Mouse (Mus musculus) kidney, postnatal 10 days (tissue): ENCODE measurements at regions not wholly inside any gene's neighbourhood (a gene's known extent, or its start where the extent isn't known, plus 50 kb on each side); places are given as distances from the start of the nearest gene placed in this dataset.

Experiments used
- DNase-seq: peaks from one replicate; pipeline ENCODE4 v3.0.0; 2021; ENCODE audit warnings: mixed read lengths

DNA sequence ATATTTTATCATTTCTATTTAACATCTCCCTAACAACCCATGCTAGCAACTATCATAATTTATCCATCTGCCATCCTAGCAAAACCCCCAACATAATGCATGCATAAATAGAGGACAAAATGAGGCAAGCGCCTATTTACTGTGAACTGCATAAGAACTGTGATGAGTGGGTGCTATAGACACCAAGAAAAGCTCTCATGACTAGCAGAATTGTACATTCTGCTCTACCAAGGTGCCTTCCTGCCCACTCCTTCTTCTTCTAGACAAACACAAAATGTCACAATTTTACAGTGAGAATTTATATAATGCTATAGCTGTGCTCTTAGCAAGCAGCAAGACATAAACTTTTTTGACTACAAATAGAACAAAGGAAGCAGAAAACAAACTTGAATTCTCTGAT is 305.9 kb downstream of the Brinp1 start:
- DNase-seq = no peak

DNA sequence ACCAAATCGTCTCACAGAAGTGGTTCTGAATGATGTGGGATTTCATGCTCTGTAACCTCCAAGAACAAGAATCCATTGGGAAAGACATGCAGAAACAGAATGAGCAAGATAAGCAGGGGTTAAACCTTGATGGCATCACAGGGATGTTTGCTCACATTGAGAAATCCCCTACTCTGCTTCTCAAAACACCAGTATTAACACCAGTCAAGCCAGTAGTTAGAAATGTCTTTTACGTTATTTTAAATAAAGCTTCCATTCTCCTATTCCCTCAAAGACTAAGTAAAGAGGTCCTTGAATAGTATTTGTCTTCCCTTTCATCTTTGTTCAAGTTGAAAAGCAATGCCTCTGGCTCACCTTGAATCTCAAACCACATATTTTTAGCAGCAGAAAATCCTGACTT is 320.9 kb downstream of the Brinp1 start:
- DNase-seq = no peak

DNA sequence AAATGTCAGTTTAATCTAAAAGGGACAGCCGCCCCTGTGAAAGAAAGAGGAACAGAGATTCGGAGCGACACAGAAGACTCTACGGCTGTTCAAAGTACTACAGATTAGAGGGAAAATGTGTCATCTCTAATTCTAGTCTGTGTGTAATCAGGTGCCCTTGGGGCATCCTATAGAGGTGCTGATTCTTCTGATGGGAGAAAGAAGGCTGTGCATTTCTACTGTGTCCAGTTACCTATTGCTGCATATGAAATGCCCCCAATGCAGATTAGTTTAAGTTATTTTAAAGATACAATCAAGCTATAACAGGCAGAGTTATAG is 330.2 kb downstream of the Brinp1 start:
- no peak for DNase-seq

DNA sequence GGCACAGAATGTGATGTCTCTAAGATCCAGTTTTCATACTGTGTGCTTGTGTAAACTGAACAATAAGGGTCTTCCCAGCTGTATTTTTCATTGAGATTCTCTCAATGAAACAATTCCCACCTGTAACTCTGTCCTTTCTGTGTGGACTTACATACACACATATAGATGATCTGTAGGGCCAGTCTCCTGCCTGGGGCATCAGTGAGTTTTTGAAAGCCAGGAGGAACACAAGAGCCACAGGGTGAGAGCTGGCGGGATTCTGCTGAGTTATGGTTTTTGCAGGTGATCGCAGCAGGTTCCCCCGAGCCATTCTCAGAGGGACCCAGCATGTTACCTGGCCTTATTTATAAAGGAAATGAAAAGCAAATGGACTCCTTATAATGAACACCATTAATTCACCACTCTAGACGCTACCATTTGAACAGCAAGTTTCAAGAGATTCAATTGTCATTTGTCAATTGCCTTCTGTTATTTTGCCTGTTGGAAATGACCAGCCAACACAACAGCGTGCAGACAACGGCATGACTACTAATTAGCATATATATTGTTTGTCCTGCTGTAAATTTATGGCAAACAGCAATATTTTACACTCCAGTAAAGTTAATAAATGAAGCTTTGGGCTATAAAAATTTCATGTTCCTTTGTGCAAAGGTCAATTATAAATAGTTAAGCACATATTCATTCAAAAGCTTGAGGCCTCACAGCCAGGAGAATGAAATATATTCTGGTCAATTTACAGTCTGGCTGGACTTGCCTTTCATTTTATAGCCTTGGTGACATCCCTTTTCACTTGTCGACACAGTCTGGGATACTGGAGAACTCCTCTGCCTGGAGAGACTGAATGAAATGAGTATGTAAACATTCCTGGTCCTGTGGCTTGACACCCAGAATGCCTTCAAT is 330.8 kb downstream of the Brinp1 start:
- no peak for DNase-seq

DNA sequence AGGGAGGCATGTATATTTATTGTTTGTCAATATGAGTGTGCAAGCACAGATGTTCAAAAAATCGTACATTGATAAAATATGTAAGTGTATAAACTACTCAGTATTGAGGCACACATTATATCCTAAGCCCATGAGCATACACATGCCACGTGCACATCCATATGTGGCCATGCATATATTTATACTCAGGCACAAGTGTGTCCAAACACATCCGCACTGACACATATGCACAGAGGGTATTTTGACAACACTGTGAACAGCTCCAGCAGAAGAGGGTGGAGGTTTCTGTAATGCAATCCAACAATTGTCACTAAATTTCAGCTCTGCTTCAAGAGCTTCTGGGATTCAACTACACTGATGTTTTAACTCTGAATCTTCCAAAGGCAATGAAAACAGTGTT is 333.6 kb downstream of the Brinp1 start:
- no peak for DNase-seq

DNA sequence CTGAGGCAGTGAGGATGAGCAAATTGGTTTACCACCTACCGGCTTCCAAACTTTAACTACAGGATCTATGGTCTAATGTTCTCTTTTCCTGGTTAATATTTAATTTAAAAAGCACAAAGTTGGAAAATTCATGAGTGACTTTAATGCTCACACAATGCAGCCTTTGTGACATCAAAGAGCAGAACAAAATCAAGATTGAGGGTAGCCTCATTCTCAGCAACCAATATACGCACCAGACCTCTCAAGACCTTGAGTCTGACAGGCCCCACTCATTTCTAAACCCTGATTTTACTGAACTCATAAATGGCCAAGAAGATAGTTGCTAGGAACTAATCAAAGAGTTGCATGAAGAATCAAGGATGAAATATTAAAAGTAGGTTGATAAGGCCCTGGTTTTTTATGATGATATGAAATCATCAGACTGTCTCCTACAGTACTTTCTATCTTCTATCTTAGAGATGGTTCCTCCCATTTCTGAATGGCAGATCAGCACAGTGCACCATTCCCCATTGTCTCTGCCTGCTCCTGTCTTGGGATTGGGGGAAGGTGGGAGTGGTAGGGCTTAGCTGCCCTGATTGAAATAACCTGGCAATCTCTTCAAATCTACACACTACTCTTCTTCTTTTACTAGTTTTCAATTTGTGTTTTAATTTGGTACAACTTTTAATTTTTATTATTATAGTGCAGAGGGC is 338.3 kb downstream of the Brinp1 start:
- DNase-seq = no peak

DNA sequence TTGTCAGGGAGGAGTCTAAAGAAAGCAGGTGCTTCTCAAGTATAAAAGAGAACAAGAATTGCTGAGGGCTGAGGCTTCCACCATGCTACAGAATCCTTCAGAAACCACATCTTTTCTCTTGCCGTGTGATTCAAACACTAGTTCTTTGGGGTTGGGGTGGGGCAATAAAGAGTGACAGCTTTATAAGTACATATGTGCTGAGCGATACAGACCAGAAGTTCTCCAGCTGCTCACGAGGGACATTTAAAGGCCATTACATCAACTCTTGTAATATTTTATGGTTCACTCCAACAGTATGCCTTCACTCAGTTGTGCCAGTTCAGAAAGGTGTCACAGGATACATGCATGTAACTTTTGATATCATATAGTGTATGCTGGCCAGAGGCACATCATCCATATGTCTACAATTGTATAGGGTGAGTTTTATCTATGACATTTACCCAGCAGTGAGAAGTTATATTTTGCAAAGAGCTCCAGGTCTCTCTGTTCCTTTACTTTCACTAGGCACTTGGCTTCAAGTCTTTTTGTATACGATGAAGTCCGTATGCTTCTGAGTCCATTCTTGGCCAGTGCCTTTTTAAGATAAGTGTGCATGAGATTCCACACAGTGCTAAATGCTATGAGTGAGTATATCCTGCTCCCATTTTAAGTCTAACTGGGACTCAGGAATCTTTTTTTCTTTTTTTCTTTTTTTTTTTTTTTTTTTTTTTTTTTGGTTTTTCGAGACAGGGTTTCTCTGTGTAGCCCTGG is 341.8 kb downstream of the Brinp1 start:
- no peak for DNase-seq

DNA sequence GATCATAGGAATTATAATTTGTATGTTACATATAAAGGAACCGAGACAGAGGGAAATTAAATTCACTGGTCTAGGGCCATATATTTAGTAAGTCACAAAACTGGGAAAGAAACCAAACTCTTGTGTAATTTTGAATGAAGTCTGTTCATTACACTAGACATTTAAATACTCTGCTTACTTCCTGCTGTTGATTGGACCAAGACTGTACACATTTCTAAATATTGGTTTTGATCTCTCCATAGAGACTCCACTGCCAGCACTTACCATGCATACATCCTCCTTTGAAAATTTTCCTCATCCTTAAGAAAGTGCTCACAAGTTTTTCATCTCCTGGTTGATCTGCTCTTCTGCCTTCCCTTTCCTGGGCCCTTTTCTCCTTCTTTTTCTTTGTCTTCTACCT is 358.9 kb downstream of the Brinp1 start:
- no peak for DNase-seq

DNA sequence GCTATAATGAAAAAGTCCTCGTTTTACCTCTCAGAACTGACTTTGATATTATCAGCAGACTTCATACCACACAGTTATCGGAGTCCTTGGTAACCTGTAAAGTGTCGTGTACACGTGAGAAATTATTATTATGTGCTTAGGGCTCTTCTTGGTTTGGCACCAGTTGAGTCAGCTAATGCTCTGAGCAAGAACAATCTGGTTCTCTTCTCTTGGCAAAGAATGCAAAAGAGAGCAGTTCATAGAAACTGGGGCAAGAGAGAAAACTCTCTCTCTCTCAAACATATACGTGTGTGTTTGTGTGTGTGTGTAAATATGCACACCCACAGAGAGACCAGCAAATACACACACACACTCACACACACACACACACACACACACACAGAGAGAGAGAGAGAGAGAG is 378.8 kb downstream of the Brinp1 start:
- DNase-seq = no peak

DNA sequence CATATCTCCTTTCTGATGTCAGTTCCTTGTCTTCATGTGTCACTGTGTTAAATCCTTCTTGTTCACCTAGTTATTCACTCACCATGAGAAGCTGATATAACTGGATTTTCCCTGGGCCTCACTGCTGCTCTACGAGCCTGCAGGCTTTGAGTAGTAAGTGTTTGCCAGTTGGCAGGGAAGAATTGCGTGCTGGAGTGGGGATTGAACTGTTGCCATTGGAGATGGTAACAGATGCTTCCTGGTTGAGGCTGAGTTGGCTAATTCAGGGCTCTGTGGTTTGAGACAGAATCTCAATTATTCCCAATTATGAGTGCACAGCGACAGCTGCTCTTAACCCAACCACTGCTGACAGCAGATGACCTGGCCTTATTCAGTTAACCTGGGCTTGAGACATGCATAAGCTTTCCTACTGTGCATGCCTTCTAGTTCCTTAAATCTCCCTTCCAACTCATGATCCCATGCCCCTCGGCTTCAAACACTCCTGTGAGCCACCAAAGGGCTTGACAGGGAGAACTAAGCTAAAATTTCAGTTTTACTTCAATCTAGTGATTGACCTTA is 379.5 kb downstream of the Brinp1 start:
- no peak for DNase-seq

DNA sequence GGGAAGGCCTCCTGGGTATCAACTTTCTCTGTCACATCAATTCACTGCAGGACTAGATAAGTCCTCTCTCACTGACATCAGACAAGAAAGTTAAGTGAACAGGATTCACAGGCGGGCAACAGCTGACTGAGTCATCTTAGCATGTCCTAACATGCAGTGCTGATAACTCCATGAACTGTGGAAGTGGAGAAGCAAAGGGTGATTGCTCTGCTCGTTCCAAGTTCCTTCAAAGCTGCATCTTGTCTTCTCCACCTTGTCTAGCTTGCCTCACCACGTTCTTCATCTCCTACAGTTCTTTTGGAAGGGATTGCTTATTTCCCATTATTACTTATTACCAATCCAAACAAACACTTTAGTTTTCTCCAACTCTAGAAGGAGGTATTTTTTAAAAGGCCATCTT is 380.9 kb downstream of the Brinp1 start:
- no peak for DNase-seq

DNA sequence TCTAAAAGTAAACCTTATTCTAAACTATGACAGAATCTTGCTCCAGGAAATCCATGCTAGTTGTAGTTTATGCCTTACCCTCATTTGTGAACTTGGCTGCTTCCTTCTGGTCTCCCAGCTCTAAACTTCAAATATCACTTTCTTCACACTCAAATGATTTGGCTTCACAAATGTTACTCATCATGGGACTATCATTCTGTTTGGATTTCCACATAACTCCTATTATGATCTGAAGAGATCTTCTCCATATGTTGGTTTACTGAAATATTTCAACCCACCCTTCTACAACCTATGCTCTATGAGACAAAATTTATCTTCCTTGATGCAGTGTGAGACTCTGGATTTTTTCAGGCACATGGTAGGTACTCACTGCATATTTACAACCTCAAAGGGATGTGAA is 381.7 kb downstream of the Brinp1 start:
- DNase-seq = no peak

DNA sequence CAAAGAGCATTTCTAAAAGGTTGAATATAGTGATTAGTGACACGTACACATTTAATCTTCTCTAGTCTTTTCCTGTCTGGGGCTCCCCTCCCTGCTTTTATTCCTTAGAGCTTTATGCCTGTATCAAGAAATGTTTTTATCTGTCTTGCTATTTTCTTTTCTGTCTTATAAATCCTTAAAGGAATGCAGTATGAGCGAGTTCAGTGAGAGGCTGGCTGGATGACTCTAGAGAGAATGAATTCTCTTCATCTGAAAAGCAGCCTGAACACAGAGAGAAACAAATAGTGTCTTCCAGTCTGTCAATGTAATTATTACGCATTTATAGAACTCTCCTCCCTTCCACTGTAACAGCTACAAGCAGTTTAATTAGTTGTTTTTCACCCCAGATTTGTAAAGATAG is 417.9 kb downstream of the Brinp1 start:
- DNase-seq = no peak

DNA sequence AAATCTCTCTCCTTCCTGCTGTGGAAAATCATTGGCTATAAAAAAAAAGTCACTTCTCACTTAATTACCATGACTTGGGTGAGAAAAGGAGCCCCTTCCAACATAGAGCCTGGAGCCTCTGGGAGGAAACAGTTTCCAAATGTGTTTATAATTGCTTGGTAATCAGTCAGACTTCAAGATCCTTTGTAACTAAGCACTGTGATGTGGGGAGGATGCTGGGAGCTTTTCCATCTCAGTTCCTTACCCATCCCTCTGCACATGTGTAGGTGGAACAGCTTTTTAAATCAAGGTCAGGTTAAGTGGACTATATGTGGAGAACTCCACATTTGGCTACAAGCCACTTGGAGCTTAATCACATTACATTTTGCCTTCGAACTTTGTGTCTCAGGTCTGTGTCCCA is 418.4 kb downstream of the Brinp1 start:
- no peak for DNase-seq

DNA sequence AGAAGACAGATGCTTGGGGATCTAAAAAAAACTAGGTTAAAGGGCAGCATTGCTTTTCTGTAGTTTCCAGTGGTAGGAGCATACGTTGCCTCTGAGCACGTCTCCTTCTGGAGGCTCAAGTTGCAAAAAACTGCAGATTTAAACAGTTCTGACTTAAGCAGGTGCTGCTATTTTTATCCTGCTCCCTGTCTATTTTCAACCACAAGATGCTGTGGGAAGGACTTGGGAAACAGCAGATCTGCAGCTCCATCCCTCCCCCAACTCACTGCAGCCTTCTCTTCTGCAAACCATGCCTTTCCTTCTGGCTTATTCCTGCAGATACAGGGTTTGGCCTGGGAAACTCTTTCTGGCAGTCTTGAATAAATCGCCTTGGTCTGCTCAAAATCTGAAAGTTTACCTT is 422.1 kb downstream of the Brinp1 start:
- no peak for DNase-seq

DNA sequence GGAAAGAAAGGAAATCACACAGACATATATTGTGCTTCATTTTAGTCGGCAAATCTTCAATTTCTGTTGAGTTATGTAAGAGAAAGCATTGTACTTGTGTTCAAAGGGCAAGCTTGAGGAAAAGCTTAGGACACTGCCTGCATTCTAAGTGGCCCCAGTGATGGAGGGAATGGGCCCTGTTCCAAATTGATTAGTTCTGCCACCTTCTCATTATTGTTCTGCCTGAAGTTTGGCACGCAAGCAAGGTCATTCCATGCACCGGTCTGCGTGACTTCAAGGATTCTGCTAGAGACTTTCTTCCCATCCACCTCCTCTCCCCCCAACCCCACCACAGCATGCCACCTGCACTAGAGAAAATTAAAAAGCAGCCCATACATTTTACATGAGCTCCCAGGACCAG is 466.2 kb downstream of the Brinp1 start:
- no peak for DNase-seq

DNA sequence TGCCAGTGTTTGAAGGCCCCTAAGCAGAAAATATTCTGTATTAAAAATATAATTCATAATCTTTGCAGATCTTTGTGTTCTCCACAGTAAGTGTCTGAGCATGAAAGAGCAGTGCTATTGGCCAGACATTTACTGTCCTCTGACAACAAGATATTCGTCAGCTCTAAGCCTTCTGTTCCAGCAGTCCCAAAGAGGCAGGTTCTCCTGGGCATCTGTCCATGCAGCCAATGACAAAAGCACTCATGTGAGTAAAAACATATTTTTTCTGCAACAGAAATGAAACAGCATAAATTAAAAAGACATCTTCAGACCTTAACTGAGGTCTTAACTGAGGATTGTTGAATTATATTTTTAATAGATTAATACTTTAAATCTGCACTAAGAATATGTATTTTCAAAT is 467.3 kb downstream of the Brinp1 start:
- no peak for DNase-seq

DNA sequence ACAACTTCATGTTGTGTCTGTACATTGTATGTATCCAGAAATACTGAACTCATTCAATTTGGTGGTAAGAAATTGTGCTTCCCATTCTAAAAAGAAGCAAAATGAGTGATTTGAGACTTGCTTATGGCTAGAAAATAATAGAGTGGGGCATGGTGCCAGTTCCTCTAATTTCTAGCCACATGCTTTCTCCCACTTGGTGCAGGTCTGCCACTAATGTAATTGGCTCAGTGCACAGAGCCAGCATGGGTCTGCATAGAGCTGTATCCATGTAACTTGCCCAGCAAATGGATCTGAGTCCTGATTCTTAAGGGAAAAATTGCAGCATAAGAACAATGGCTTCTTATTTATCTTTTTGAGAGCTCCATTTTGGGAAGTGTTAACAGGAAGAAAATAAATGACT is 492.4 kb downstream of the Brinp1 start:
- no peak for DNase-seq

DNA sequence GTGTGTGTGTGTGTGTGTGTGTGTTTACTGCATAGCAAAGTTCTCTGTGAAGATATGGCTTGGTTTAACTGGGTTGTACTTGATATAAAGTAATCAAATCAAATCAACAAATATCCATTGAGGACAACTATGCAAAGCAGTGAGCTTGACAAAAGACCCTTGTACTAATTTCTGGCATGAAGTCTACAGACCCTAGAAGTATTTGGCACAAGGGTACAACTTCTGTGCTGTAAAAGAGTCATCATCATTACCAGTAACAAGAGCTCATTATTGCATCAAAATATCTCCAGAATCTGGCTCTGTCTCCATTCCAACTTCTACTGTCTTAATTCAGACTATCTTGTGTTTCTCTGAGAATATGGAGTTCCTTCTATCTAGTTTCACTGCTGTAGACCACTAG is 538.2 kb downstream of the Brinp1 start:
- no peak for DNase-seq

DNA sequence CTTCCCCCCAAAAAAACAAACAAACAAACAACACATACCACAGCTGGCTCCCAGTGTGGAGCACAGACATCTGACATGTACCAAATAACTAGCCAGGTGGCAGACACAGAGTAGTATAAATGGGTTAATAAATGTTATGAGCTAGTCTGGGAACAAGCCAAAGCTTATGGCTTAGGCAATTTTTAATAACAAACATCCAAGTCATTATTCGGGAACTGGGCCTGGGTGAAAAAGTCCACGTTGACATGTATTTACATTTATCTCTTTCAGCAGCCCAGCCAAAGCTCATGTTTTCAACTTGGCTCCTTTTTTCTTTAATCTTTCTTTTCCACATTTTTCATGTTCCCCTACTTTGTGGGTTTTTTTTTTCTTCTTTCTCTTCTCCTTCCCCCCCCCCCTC is 543.4 kb downstream of the Brinp1 start:
- DNase-seq = no peak

DNA sequence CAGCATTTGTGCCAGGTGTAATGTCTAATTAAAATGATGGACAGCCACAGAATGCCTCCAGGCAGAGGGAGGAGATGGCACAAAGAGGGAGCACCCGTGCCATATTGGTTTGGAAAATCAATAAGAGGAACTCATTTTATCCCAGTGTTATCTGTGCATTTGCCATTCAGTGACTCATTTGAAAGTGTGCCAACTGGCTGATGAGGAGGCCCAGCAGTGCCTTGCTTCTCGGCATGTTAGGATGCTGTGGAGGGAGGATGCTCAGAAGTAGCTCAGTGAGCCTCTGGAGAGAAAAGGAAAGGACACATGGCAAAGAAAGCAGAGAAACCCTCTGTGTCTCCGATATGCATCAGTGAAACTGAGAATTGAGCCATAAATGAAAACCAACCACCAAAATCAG is 549.8 kb downstream of the Brinp1 start:
- DNase-seq = no peak

DNA sequence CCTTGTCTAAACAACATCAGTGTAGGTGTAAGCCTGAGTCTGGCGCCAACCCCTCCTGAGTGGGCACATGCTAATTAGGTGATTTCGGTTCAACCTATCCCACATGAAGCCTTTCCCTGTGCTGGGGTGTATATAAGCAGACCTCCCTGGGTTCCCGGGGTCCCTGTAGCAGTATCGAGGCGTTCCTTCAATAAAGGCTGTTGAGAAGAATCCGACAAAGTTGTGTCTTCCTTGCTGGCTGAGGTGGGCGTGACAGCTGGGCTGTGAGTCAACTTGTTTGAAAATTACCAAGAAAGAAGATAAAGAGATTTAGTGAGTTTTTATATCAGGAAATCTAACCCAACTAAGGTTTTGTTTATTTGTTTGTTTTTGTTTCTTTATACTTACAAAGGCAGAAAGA is 567.1 kb downstream of the Brinp1 start:
- DNase-seq = no peak

DNA sequence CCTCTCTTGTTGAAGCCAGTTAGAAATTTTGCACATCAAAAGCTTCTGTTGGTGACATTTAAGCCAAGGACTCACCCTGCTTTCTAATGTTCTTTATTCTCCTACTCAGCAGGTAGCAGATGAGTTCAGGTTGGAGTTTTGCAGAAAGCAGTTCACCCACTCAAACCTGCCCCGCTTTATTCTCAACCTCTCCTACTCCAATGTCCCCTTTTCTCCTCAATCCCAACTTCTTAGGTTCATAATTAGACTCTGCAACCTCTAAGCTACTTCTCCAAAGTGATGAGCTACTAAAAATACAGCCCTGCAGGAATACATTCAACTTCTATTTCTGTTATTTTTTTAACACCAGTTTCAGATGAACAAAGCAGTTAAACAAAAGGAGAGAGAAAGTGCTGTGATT is 572.2 kb downstream of the Brinp1 start:
- no peak for DNase-seq

DNA sequence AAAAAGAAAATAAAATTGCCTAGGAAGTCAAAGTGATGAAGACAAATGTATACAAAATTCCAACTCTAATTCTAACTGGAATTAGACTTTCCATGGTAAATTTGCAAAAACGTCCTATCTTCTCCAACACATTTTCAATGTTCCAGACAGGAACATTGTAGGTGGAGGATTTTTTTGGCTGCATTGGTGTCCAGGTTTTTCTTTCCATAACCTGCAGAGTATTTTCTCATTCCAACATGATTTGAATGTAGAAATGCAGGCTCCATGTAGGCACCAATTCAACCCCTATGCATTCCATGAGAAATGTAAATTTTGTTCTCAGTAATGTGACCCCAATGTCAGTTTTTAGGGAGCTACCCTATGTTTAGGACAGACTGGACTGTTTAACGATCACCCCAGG is 586.2 kb downstream of the Brinp1 start:
- DNase-seq = no peak
